Mouse (Mus musculus): ENCODE results near the gene Sun1. TPM values are rescaled to one million over a fixed set of nuclear protein-coding genes. Genes with fewer than 3 reads are reported as not detected.
A peak's percentile ranks its signal among the peaks of the same experiment; 100 is the strongest.

Sun1 gene
- total RNA-seq, 2 experiments from 2014 or later, result 98.7 to 116 TPM

- intact Hi-C loops (cut with DNase I), result no loop called here
- no peak for DNase-seq (ENCODE audit: low spot score in 2 of 2)
These were observed 71.6 kb downstream of the Sun1 start for GRCm38 (mm10) chr5:139271994-139272554.

- intact Hi-C loops (cut with DNase I), result no loop called here
- peak; percentile 73 to 91 for DNase-seq (ENCODE audit: low spot score in 2 of 2)
These were observed 76.8 kb downstream of the Sun1 start for GRCm38 (mm10) chr5:139277287-139277686.

- intact Hi-C loops (cut with DNase I), result loop anchor here (2.0 to 5.0 kb wide), 2 partner anchors 43 to 186 kb away; partner anchors contain the start of gene Adap1
- DNase-seq (ENCODE audit: low spot score in 2 of 2), result no peak
These were observed 81.1 kb downstream of the Sun1 start for GRCm38 (mm10) chr5:139281373-139282112.

GRCm38 (mm10) chr5:139282191-139282590, 81.8 kb downstream of the Sun1 start:
- peak; percentile 85 to 89 for DNase-seq (ENCODE audit: low spot score in 2 of 2)
- intact Hi-C loops (cut with DNase I), result loop anchor here (2.0 to 5.0 kb wide), 2 partner anchors 43 to 185 kb away; partner anchors contain the start of gene Adap1

- DNase-seq (ENCODE audit: low spot score in 2 of 2), result no peak
- intact Hi-C loops (cut with DNase I), result loop anchor here (2.0 to 5.0 kb wide), 2 partner anchors 41 to 184 kb away; partner anchors contain the start of gene Adap1
These were observed 83.2 kb downstream of the Sun1 start for GRCm38 (mm10) chr5:139283460-139284180.

GRCm38 (mm10) chr5:139285383-139286067, 85.1 kb downstream of the Sun1 start:
- no peak for DNase-seq (ENCODE audit: low spot score in 2 of 2)

GRCm38 (mm10) chr5:139286142-139286941, 85.9 kb downstream of the Sun1 start:
- intact Hi-C loops (cut with DNase I), result no loop called here
- DNase-seq (ENCODE audit: low spot score in 2 of 2), result no peak

More at GRCm38 (mm10) chr5:139285383-139286067, 85.1 kb downstream of the Sun1 start:
- intact Hi-C loops (cut with DNase I), result no loop called here

GRCm38 (mm10) chr5:139287099-139287498, 86.7 kb downstream of the Sun1 start:
- DNase-seq (ENCODE audit: low spot score in 2 of 2), result no peak
- intact Hi-C loops (cut with DNase I), result no loop called here

- DNase-seq (ENCODE audit: low spot score in 2 of 2), result no peak
- intact Hi-C loops (cut with DNase I), result no loop called here
These were observed 87.3 kb downstream of the Sun1 start for GRCm38 (mm10) chr5:139287787-139288186.

- intact Hi-C loops (cut with DNase I), result no loop called here
These were observed 88.2 kb downstream of the Sun1 start for GRCm38 (mm10) chr5:139288591-139288990.

GRCm38 (mm10) chr5:139290467-139291259, 90.2 kb downstream of the Sun1 start:
- intact Hi-C loops (cut with DNase I), result no loop called here
- DNase-seq (ENCODE audit: low spot score in 2 of 2), result no peak

More at GRCm38 (mm10) chr5:139288591-139288990, 88.2 kb downstream of the Sun1 start:
- DNase-seq (ENCODE audit: low spot score in 2 of 2), result no peak

- intact Hi-C loops (cut with DNase I), result no loop called here
- DNase-seq (ENCODE audit: low spot score in 2 of 2), result no peak
These were observed 91.5 kb downstream of the Sun1 start for GRCm38 (mm10) chr5:139291811-139292560.

- intact Hi-C loops (cut with DNase I), result no loop called here
- DNase-seq (ENCODE audit: low spot score in 2 of 2), result no peak
These were observed 93.7 kb downstream of the Sun1 start for GRCm38 (mm10) chr5:139294089-139294488.

- intact Hi-C loops (cut with DNase I), result no loop called here
- no peak for DNase-seq (ENCODE audit: low spot score in 2 of 2)
These were observed 96.7 kb downstream of the Sun1 start for GRCm38 (mm10) chr5:139297092-139297491.

- no peak for DNase-seq (ENCODE audit: low spot score in 2 of 2)
- intact Hi-C loops (cut with DNase I), result no loop called here
These were observed 97.3 kb downstream of the Sun1 start for GRCm38 (mm10) chr5:139297745-139298144.
